Mouse (Mus musculus) gastrocnemius, adult 2 months (tissue): ENCODE data around the gene Efcab9. TPM values are rescaled to one million over a fixed set of nuclear protein-coding genes. Genes with fewer than 3 reads are reported as not detected.

ENCODE experiments used
- DNase-seq: peaks from one replicate; pipeline ENCODE4 v3.0.0; 2022
- H3K27ac ChIP-seq: fragments of 200-600 bp; 2 replicates; pipeline ENCODE4 v1.8.1; 2022; ENCODE audit warnings: mild to moderate bottlenecking
- H3K4me3 ChIP-seq: fragments of 200-600 bp; 2 replicates; pipeline ENCODE4 v1.8.1; 2022; ENCODE audit warnings: mild to moderate bottlenecking, moderate library complexity
- CTCF ChIP-seq: fragments of 200-600 bp; IDR thresholded peaks from 2 replicates; pipeline ENCODE4 v1.8.1; 2022; ENCODE audit warnings: antibody characterized with exemption, mild to moderate bottlenecking, moderate library complexity
- intact Hi-C: fragments of 180-260 bp; cut with DNase I; formaldehyde crosslinking; loops from one replicate; pipeline ENCODE4 v1.15.1; 2025
- long read RNA-seq, 2 experiments: library from polyadenylated mRNA; stranded (forward); transcript quantifications; one replicate each; pipeline ENCODE4 v2.0.0; 2021
- total RNA-seq, 2 experiments: library from RNA; stranded (reverse); gene quantifications; 2 replicates each; pipeline ENCODE4 v1.2.3; 2021

The Efcab9 gene
- total RNA-seq, result 1 to 10 TPM; 1.0 to 2.0 TPM
- long read RNA-seq, experiment 1, partial matches to known transcripts, result 0 of 3 reads
- long read RNA-seq, experiment 1, other reads (novel, unspliced or antisense), result 3 of 3 reads
- long read RNA-seq, experiment 2, partial matches to known transcripts, result 0 of 2 reads
- long read RNA-seq, experiment 2, other reads (novel, unspliced or antisense), result 2 of 2 reads

DNA sequence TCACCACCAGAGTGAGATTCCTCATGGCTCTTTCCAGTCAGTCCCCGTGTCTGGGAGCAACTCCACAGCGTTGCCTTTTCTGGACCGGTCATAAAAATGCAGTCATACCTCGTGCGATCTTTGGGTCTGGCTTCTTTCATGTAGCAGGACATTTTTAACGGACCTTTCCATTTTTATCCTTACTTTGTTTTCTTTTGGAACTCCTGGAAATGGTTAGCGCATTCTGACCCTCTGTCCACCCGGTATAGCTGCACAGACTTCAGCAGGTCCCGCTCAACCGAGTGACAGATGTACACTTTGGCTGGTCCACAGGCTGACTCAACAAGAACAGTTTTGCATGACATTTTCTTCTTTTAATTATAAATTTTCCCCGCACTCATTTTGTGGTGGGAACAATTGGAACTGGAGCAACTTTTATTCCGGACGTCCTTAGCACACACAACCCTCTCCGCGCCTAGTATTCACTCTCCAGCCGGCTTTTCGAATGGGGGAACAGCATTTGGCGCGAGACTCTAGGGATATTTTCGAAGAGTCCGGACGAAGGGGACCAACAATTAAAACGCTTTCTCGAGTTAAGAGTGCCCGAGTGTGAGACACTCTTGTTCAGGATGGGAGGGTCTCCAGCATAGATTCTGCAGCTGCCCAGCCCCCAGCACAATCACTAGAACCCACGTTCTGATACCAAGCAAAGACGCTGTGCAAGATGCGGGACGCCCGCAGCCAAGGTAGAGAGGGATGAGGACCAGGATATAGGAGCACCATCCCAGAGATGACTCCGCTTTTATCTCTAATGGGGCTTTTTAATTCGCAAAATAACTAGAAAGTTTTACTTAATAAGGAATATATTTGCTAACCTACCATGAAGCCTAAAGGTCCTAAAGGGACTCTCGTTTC, at the start of gene Efcab9:
TSS of gene Efcab9 (minus strand) at position 211 of the 894 bp plus-strand sequence.
- Histone ChIP-seq H3K27ac (peak within 1 kb of the TSS; percentile 90), H3K4me3 (peak within 1 kb of the TSS; percentile 96)
- TF ChIP-seq CTCF, result no peak
- intact Hi-C loops, result loop anchor here (5.0 to 10.0 kb wide), 3 partner anchors 55 to 173 kb away; no protein-coding TSS in a partner anchor
- DNase-seq, result no peak

DNA sequence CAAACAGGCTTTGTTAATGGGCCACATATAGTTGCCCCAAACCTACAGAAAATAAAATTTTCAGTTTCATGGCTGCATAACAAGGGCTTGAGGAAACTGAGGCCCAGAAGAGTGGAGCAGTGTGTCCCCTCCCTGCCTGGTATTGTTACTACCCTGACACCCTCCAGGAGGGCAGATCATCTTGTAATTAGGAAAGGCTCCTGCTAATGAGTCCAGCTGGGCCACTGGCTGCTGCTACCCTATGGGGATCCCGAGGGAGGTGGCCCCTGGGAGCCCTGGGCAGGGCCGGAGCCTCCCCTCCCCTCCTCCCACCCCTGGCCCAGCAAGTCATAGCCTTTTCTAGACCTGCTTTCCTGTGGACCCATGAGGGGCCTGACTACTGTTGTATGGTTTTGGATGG, 49.1 kb upstream of the Efcab9 start:
- Histone ChIP-seq H3K27ac (peak overlapping the region; percentile 48; the same call in 1 of the 2 replicates), H3K4me3 (no peak overlapping the region)
- intact Hi-C loops, result no loop called here
- DNase-seq, result no peak
- no peak for TF ChIP-seq CTCF

DNA sequence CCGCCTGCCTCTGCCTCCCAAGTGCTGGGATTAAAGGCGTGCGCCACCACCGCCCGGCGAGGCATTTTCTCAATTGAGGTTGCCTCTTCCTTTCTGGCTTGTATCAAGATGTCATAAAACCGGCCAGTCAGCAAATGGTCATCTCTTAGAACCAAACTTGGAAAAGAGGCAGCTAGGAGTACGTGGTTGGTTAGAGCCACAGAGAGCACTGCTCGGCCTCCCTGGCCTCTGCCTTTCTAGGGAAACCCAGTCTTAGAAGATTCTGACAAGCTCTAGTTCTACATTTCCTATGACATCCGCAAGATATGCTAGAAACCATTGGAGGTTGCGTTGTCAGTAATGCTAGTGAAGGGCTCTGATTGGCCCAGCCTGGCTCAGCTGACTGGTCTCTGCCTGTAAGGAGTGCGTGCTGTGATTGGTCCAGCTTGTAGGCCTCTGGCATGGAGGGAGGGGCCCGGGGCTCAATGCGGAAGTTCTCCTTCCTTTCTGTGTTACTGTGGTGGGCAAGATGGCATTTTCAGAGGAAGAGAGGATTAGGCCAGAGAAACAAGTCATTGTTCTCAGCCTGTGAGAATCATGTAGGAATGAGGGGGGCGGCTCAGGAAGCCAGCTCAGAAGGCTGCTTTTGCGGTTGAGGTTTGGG, 48.5 kb upstream of the Efcab9 start:
- intact Hi-C loops, result no loop called here
- no peak for TF ChIP-seq CTCF
- Histone ChIP-seq H3K4me3 (no peak overlapping the region), H3K27ac (no peak overlapping the region)
- DNase-seq, result no peak

DNA sequence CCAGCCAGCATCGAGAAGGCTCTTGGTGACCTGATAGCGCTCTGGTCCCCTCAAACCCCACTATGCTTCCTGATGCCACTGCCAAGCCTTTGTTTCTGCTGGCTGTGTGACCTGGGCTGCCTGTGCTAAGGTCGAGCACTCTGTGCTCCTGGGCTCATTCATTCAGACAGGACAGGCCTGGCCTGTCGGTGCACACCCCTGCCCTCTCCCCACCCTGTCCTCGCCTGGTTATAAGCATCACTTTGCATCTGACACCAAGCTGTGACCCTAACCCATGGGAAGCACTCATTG, 44.8 kb upstream of the Efcab9 start:
- intact Hi-C loops, result no loop called here
- Histone ChIP-seq H3K4me3 (no peak overlapping the region), H3K27ac (no peak overlapping the region)
- no peak for TF ChIP-seq CTCF
- no peak for DNase-seq

DNA sequence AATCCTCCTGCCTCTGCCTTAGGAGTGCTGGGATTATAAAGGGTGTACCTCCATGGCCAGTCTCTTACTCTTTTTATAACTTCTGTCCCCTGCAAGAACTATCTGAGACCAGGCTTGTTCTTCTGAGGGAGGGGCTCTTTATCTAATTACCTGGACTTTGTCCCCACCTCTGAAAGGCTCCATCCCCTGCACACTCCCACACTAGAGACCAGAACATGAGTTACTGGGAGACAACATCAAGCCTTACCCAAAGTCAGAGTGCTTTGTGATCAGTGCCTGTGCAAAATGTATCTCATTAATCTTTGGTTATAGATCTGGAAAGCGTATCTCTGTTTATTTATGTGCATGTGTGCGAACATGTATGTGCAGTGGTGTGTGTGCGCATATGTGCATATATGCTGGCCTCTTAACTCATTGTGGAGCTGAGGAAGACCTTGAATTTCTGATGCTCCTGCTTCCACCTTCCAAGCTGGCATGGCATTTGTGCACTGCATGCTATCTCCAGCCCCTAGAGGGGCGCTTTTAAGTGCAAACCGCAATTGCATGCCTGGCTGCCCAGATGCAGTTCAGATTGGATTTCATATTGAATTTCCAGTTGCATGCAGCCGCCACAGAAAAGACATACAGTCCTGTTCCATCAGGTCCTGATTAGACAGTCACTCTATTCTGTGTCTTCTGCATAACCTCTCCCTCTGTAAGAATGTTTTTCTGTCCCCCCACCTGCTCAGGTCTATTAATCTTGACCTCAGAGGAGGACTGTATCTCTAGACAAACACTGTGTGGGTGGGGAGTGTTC, 44.3 kb upstream of the Efcab9 start:
- Histone ChIP-seq H3K27ac (no peak overlapping the region), H3K4me3 (no peak overlapping the region)
- no peak for TF ChIP-seq CTCF
- intact Hi-C loops, result no loop called here
- no peak for DNase-seq

DNA sequence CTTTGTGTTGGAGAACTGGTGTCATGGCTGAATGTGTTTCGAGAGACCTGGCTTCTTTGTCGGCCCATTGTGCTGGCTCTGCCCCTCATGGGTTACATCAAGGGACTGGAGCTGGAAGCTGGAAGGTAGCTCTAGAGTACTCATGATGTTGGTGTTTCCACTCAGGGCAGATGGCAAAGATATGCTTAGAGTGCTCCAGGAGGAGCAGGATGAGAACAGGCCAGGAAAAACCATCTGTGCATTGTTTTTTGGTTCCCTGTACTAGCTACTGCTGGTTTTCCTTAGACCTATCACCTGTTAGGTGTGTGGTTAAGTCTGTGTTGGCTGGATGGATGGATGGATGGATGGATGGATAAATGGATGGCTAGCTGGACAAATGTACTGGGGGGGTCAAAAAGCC, 41.8 kb upstream of the Efcab9 start:
- Histone ChIP-seq H3K4me3 (no peak overlapping the region), H3K27ac (no peak overlapping the region)
- no peak for DNase-seq
- no peak for TF ChIP-seq CTCF
- intact Hi-C loops, result no loop called here

DNA sequence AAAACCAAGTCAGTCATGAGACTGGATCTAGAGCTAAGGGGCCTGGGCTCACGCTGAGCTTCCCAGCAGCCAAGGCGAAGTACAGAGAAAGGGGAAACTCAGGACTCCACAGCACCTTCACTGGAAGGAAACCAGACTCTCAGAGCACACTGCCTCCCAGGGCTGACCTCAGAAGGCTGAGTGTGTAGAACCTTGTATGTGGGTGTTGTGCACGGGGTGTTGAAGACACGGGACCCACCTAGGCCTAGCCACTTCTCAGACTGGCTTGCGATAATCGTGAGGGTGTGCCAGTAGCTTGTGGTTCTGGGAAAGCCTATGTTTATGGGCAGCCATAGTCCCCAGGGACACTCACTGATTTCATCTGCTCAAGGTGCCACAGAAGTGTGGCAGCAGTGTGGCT, 39.2 kb upstream of the Efcab9 start:
- intact Hi-C loops, result no loop called here
- DNase-seq, result no peak
- Histone ChIP-seq H3K27ac (no peak overlapping the region), H3K4me3 (no peak overlapping the region)
- no peak for TF ChIP-seq CTCF

DNA sequence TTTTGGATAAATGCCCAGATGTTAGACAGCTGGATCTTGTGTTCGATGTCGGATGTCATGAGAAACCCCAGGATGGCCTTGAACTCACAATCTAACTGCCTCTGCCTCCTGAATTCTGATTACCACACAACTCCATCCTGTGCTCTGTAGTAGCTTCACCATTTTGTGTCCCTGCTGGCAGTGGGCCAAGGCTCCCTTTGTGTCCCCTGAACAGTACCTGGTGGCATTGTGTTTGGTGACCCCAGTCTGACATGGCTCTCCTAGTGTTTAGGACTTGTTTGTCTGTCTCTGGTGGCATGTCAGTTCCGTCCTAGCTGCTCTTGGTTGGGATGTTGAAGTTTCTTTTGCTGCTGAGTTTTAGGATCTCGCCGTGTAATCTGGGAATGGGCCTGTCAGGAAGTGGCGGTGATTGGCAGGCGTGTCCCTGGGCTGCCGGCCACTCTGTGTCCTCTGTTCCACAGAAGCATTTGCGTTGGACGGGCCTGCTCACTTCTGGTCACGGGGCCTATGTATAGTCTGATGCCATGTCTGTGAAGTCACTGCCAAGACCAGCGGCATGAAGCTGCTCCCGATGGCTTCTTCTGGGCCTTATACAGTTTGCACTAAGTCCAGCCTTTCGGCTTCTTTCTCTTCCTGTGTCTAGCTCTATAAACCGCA, 36.9 kb upstream of the Efcab9 start:
- DNase-seq, result no peak
- no peak for TF ChIP-seq CTCF
- H3K4me3 ChIP-seq, result no peak overlapping the region
- peak overlapping the region; percentile 38 for H3K27ac ChIP-seq
- intact Hi-C loops, result no loop called here

DNA sequence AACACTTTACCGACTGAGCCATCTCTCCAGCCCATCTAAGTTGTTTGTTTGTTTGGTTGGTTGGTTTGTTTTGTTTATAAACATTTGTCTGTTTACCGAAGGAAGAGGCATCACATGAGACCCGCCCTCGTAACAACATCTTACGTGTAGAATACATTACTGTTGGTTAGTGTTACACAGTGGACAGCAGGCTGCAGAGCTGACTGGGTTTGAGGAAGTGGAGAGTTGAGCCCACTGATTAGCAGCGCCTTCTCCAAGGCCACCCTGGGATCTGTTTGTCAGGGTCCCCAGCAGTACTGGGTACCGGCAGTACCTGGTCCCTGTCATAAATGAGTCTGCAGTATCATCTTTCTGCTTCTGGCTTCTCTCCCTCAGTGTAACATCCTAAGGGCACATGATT, 36.2 kb upstream of the Efcab9 start:
- no peak for DNase-seq
- intact Hi-C loops, result no loop called here
- Histone ChIP-seq H3K27ac (peak overlapping the region; percentile 38), H3K4me3 (no peak overlapping the region)
- no peak for TF ChIP-seq CTCF

DNA sequence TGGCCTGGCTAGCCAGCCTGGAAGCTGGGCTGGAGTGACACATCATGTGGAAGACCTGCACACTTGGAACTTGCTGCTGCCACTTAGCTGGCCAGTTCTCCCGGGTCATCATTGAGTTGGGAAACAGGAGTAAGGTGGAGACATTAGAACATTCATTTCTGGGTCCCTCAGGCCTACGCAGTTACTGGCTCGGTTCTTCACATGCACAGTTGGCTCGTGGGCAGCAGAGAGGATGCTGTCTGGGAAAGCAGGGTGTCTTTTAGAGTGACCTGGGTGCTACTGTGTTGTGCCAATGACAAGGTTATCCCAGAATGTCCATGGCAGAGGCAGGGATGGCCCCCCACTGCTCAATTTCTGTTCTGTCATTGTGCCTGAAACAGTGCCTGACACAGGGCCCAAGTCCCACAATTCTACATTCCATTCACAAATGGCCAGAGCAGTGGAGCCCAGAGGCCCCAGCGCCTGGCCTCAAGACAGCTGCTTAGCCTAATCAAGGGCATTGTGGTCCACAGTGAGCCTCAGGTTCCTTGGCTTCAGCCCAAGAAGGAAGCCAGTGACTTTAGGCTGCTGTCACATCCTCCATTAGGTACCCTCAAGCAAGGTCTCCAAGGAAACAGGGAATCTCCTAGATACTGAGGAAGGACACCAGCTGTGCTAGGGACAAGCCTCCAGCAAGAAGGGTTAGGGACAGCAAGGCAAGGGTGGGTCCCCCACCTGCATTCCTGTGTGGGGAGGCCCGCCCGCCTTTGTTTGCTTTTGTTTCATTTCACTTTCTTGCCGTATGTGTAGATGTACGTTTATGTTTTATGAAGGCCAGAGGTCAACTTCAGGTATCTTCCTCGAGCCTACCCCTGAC, 35.3 kb upstream of the Efcab9 start:
- no peak for TF ChIP-seq CTCF
- intact Hi-C loops, result no loop called here
- DNase-seq, result no peak
- Histone ChIP-seq H3K27ac (peak overlapping the region; percentile 5), H3K4me3 (no peak overlapping the region)

DNA sequence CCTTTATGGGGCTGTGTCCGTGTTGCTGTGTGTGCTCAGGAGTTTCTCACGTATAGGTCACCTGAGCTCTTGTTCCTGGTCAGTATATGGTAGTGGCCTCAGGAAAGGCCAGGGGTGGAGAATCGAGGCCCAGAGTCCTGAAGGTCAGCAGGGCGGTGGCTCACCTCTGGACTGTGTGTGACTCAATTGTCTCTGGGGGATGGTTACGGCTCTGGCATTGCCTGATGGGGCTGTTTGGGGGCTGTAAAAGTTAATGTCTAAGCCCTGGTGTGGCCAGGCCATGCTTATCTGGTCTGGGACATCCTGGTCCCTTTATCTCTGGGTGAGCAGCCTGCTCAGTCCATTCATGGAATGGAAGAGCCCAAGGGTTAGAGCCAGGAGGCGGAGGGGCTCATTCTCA, 34.3 kb upstream of the Efcab9 start:
- intact Hi-C loops, result no loop called here
- Histone ChIP-seq H3K27ac (peak overlapping the region; percentile 38; the same call in 1 of the 2 replicates), H3K4me3 (no peak overlapping the region)
- TF ChIP-seq CTCF, result no peak
- no peak for DNase-seq
